Mouse (Mus musculus): Measurements from ENCODE around the gene Wdr93. TPM values are rescaled to one million over a fixed set of nuclear protein-coding genes. Genes with fewer than 3 reads are reported as not detected.
A peak's percentile ranks its signal among the peaks of the same experiment; 100 is the strongest.

The Wdr93 gene
- total RNA-seq (2021), result not detected
- long read RNA-seq, experiment 1, result 0 reads
- long read RNA-seq, experiment 2, result 0 reads

DNA sequence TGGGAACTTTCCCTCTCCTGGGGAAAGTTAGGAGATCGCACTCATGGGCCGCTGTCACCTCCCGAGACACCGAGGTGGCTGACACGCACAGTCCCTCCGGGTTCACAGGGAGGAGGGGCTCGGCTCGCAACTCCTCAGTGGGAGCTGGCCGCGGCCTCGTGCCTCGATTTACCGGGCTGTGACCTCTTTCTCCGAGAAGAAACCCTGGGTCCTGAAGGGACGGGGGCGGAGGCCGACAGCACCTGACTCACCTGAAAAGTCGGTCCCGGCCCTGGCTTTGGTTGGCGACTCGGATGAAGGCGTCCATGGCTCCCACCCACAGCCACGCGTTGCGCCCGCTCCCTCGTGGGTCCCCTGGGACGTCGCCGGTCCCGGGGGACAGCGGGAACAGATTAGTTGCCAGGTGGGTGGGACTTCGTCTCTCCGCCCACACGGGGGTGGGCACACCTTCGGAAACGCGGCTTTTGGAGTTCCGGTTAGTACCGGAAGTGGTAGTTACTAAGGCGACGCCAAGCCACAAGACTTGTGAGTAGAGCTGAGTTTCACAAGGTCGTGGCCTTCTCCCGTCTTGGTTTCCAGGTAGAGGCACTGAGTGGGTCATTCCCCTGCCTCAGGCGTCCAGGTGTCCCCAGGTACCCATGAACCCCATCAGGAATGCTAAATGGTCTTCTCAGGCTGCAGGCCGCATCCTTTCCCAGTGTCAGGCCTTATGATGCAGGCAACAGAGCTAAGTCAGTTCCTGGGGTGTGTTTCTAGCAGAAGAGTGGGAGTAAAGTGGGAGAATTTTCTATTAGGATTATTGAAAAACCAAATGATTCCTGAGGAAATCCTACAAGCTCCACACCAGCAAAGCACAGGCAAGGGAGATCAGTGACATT lies at the start of gene Wdr93, which contains the start of gene Pex11a:
Gene Wdr93 (plus strand): TSS at position 505 of the 878 bp plus-strand sequence.
Gene Pex11a (minus strand): TSS at position 473 of the 878 bp plus-strand sequence.
- DNase-seq, result peak; percentile 65

DNA sequence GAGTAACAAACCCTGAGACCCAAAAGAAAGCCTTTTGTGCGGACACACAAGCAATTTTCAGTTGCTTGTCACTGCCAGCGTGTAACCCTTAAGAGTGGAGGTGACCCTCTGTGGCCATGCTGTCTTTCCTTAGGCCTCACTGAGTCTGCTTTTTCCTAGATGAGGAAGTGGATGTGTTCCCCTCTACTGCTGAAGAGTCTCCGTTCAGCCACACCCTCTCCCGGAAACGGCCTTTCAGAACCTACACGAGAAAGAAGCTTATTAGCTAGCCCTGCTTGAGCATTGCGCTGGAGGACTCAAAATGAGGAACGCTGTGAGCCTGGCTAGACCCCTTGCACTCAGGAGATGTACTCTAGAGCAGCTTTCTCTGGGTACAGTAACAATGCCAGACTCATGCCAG lies 46.5 kb upstream of the Wdr93 start:
- no peak for DNase-seq

DNA sequence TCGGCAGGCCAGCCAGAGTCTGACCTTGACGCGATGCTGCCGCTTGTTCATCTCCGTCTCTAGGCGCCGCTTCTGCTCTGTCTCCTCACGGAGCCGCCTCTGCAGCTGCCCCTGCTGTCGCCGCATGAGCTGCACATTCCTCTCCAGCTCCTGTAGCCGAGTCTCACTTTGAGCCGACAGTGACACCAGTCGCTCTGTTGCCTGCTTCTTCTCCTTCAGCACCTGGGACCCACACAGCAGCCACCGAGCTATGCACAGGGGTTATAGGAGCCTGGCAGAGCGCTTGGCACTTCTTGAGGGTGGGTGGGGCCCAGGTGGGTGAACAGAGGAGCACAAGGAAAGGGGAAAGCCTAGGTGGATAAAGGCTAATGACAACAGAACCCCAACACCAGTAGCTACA lies 40.2 kb upstream of the Wdr93 start:
- DNase-seq, result no peak

DNA sequence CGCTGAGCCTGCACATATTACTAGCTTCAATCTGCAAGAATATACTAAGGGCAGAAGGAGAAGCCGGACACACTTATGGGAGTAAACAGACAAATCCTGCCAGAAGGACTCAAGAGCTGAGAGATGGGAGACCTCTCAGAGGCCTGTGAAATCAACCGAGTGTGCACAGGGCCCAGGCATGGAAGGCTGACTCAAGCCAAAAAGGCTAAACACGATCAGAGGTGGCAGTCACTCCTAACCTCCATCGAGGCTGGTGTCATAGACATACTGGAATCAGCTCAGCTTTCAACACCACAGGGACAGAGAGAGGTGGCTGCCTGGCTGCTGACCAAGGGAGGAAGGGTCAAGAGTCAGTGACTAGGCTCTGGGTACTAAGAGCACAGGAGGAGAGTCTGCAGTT lies 37.8 kb upstream of the Wdr93 start:
- no peak for DNase-seq

DNA sequence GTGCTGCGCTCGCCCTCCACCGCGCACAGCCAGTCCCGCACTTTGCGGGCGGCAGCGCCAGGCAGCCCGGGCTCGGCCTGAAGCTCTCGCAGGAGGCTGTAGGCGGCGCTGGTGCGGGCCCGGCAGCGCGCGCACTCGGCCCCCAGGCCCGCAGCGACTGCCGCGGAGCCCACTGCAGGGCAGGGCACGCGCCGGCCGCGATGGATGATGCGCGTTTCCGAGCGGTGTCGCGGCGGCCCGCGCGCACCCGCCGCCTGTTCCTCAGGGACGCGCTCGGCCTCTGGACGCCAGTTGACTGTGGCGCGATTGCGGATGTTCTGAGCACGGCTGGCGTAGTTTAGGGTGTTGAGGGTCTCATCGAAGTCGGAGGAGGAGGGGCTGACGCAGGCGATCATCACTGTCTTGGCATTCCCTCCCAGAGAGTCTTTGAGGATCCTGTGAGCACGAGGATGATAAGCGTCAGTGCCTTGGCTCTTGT lies 32.8 kb upstream of the Wdr93 start:
- DNase-seq, result no peak

DNA sequence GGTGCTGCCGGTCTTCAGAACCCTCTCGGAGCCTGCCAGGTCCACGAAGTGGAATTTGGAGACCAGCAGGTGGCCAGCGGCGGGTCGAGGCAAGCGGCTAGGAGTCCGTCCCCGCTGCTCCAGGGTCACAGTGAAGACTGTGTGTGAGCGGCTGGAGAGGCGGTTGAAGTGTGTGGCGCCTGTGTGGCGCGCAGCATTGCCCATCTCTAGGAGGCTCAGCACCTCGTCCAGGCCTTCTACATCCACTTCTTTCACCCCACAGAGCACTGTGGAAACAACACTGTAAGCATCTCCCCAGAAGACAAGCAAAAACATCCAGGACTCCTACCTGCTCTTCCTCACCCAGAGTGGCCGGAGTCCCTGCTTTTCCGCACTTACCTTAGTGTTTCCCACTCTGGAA lies 32.1 kb upstream of the Wdr93 start:
- DNase-seq, result no peak

DNA sequence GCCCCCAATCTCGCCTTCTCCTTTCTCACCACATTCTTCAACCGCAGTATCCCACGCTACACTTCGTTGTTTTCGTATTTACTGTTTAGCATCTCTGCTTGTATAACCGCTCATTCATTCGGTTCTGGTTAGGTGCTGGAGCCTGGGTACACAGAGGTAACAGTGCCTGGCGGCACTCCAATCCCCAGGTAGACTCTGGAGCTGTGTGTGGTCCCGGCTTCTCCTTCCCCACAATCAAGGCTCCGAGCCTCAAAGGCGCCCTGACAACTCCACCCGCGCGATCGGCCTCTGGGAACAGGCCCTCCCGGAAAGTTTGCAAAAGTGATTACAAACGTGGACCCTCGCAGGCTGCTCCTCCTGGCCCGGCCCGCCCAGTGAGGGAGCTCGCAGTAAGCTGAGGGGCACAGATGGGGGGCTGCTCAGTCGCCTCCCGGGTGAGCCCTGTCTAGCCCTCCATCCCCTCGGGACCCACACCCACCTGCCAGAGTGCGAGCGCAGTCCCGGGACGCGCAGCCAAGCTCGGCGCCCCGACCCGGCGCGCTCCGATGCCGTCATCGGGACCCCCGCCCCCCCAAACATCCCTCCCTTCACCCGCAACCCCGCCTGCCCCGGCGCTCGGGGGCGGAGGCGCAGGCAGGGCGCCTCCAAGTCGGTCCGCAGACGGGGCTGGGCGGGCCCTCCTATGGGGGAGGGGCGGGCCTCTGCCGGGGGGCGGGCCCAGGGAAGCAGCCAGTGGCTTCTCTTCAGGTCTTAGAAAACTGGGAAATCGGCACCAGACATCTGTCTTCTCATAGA lies 27.6 kb upstream of the Wdr93 start, which contains the start of gene Kif7:
Gene Kif7 (minus strand): TSS at position 534 of the 795 bp plus-strand sequence.
- DNase-seq, result peak; percentile 88

DNA sequence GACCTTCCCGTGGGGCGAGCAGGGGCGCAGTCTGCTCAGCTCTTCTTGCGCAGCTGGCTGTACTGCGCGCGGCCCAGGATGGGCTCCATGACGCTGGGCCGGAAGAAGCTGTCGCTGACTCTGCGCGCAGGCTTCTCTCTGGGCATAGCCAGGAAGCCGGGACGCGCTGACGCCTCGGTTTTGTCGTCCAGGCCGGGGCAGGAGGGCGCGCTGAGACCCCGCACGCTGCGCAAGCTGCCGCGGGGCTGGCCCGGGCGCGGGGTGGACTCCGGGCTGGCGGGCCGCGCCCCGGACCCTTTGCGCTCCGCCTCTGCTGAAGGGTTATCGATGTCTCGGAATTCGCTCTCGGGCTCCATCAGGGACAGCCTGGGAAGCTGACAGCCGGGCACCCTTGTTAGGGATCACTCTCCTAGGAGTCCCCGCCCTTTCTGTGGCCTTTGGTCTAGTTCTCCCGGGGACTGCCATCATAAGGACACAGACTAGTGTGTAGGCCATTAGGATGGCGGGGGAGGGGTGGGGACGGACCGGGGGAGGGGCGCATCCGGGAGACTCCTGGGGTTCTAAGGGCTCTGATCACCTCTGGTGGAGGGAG lies 21.5 kb upstream of the Wdr93 start:
- DNase-seq, result peak; percentile 57

DNA sequence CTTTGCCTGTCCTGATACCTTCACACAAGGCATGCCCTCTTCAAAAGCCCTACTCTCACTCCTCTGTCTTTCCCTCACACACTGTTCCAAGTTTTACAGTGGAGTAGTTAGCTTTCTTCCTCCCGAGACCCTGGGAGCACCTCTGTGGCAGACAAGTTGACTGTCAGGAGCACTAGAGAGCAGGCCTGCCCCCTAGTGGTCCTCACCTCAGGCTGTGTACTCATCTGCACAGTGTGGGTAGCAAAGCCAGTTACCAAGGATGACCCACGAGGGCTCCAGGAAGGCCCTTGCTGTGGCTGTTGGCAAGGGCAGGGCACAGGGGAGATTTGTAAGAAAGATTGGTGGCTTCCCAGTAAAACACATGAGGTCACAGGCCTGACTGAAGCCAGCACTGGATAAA lies 15.9 kb upstream of the Wdr93 start:
- DNase-seq, result peak; percentile 34

DNA sequence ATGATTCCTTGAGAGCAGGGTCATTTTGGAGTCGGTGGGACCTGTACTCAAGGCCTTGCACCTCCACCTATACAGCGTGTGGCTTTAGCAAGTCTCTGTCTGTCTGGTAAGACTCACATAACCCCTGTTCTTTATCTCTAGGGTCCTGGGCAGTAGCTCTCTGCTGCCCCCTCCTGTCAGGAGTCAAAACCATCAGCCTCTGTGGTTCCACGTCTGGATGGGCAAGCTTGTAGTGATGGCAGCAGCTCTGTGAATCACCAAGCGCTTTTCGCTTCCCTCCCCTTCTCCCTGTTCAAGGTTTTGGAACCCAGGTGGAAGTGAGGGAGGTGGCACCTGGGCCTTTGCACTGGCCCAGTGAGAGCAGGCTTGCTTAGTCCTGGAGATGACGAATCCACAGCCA lies 14.7 kb upstream of the Wdr93 start:
- peak; percentile 36 for DNase-seq

DNA sequence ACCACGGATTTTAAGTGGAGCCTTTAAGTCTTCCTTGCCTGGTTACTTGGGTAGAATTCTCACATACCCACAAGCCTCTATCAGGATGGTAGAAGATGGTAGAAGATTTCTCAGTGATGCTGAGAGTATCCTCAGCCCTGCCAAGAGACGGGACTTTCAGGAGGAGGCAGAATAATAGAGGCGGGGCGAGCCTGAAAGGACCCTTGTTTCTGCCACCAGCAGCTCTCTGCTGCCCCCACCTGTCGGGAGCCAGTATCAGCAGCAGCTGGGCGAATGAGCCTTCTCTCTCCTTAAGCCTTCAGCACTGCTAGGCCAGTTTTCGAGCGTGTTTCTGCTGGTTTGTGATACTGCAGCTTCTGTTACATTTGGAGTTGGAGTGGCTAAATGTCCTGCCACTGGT lies 13.8 kb upstream of the Wdr93 start:
- peak; percentile 51 for DNase-seq

DNA sequence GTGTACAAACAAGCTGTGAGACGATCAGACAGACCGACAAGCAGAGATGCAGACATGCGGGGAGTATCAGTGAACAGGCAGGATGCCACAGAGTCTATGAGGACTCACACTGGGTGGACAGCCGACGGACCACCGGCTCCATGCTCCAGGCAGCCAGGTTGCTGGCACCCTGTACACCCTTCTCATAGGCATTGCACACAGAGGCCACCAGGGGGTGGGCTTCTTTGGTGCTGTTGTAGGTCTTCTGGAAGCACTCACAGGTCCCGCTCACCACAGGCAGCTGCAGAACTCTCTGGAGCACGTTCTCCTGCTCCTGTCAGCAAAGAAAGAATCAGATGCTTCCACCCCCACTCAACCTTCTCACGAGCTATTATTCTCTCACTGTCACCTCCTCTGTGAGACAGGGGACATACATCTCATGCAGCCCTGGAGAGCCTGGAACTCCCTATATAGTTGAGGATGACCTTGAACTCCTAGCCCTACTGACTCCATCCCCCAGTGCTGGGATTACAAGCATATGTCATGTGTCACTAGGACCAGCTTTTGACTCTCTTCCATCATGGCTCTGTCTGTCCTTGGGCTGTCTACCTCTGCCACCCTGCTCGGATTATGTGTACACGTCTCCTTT lies 13.1 kb upstream of the Wdr93 start:
- DNase-seq, result no peak

DNA sequence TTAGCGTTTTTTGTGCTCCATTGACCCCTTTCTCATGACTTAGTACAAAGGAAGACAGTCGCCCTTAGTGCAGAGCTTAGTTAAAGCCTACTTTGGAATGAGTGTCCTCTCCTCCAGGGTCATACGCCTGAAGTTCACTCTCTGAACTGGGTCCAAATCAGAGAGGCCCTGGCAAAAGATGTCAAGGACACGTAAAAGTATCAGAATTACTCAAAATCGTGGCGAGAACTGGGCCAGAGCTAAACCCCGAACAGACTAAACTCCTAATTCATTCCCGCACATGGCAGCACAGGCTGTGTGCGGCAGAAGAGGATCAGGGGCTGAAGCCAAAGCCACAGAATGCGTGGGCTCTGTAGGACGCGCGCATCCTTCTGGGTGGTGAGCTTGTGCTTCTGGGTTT lies 11.5 kb upstream of the Wdr93 start:
- no peak for DNase-seq

DNA sequence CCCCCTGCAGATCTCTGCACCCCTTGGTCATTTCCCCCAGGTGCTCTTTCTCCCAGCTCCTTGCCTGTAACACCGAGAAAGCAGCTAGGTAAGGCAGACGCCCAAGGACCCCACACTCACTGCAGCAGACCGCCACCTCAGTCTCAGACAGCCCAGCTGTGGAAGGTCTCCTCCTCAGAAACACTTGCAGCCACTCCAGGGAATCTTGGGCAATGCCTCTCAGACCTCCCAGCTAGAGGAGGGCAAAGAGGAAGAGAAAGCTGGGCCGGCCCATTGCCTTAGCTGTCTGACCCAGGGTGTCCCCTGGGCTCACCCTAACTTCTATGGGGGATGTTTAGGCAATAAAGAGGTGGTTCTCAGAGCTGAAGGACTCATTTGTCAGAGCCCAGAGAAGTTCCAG lies 10.3 kb upstream of the Wdr93 start, which contains the start of gene Plin1:
Gene Plin1 (minus strand): TSS at position 282 of the 400 bp plus-strand sequence.
- DNase-seq, result no peak

DNA sequence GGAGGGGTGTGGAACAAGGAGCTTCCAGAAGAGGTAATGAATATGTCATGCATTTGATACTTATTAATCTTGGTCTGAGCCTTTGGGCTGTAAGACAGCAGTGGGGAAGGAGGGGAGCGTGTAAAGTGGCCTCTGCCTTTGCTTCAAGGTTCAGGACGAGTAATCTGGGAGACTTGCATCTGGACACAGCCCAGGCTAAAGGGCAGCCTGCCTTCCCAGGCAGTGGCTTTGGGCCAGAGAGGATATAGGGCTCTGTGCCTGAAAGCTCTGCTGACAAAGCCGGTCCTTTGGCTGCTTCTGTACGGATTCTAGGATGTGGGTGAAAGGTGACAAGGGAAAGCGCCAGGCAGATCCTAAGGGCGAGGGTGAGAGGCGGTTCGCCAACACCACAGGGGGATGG lies 8.4 kb upstream of the Wdr93 start:
- DNase-seq, result peak; percentile 66

DNA sequence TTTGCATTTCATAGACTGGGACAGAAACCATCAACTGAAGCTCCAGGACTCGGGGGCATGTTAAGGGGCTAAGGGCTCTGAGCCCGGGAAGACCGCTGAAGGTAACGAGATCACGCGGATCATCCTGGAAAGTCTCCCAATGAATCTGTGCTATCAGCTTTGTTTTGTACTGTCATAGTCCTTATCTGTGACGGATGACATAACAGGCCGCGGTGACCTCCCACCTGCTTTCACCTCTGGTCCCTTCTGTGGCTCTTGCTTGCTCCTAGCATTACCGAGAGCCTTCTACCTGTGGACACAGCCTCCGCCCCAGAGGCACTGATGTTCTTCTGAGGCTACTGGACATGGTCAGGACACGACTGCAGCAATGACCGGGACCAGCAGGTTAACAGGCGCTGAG lies 6.5 kb upstream of the Wdr93 start:
- DNase-seq, result no peak

DNA sequence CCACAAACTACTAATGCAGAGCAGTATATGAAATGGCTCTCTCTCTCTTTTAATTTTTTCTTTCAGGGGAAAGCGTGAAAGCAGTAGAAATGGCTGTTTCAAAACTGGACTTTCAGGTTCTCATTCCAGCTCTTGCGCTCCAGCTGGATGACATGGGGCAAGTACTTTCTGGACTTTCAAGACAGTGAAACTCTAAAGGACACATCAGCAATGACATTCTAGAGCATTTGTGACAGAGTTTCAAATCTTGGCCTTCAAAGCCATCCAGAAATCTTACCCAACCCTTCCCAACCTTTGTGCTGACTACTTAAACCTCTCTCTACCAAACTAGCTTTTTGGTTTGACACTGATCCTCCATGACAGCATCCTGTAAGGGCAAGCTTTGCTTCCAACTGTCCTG lies 4.0 kb upstream of the Wdr93 start:
- DNase-seq, result no peak

DNA sequence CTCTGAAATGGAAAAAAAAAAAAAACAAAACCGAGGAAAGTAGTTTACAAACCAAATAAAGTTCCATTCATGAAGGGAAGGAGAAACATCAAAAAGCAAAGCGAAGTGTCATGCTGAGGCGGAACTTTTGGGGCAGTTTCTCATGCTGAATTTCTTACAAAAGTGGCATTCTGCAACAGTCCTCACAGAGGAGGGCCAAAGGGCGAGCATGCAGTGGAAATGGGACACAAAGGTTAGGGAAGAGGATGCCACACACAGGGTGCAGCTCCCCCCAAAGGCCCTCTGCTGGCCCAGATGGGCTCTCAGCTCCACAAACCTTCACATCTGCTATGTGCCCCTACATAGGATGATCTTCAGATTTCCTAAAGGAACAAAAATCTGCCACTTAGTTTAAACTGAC lies 2.7 kb upstream of the Wdr93 start:
- no peak for DNase-seq

DNA sequence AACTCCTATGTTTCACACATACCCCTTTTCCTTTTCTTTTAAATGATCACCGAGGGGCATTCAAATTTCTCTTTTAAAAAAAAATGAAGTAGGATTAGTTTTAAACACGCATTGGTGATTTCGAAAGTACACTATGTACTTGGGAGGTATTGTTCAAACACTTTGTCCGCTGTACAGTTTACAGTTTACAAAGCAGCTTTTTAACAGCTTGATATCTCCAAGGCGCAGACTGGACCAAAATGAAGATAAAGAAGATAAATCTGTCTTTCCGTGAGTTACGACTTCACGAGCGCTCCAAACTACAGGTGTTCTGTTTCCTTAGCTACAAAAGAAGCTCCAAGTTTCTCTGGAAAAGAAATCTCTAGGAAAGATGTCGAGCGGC lies 695 bp upstream of the Wdr93 start:
- no peak for DNase-seq

DNA sequence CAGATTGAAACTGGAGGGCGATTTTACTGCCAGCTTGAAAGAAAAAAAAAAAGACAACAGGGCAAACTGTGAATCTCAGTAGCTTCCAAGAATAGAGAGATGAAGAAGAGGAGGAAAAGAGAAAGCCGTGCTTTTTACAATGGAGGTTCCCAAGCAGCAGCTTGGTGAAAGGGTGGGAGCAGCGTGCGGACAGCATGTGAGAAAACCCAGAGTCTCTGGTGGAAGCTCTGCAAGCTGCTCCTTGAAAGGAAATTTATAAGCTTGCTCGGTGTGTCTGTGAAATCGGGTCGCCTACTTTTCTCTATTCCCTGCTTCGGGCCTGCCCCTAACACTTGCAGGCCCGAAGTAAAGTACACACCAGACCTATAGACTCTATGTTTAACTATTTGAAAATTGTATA lies 1.1 kb downstream of the Wdr93 start:
- DNase-seq, result no peak

DNA sequence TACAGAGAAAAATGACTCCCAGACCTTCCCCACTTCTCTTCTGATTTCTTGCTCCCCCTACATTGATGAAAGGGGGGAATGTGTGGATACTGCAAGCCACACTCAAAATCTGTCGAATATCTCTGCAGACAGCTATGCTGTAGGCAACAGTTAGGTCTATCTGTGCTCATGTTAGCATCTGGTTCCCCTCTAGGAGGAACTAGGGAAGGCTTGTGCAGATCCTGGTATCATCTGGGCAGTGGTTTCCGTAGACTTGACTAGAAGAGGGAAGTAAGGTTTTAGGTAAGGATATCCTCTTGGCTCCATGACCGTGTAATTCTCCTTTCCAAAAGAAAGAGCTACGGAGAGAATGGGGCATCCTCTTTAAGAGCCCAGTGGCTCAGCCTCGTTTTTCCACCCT lies 1.6 kb downstream of the Wdr93 start:
- no peak for DNase-seq

DNA sequence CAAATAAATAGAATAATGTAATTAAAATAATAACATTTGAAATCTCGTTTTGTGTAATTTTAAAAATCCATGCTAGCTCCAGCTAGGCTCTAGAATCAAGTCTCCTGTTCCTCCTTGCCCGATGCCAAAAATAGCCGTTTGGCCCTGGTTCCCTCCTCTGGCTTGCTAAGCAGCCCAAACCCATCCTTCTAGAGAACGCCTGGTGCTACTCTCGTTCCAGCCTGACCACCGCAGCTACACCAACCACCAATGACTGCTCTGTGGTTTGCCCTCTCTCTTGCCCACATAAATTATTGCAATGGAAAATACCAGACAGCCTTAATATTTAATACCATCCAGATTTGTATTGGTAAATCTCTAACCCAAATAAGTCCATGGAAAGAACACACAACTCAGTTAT lies 4.7 kb downstream of the Wdr93 start:
- no peak for DNase-seq
